Mouse (Mus musculus) midbrain, embryonic 10.5 days (tissue): ENCODE results near the gene Gm5157. TPM values are rescaled to one million over a fixed set of nuclear protein-coding genes. Genes with fewer than 3 reads are reported as not detected.
"Not testable (repeated sequence)": the region's sequence is repeated elsewhere in the genome, so short reads cannot be mapped to it uniquely, and the experiment has no call there.

Source experiments
- DNase-seq: peaks from one replicate; pipeline ENCODE4 v3.0.0-alpha.2; 2017; ENCODE audit warnings: low spot score
- H3K27ac ChIP-seq: fragments of 300-500 bp; sonication (generic); replicated peaks from 2 replicates; pipeline ENCODE4 v1.5.1; 2016; ENCODE audit warnings: mild to moderate bottlenecking
- H3K27me3 ChIP-seq: fragments of 300-500 bp; sonication (generic); 2 replicates; pipeline ENCODE4 v1.6.1; 2016; ENCODE audit warnings: low read depth, mild to moderate bottlenecking; ENCODE audit not compliant: poor library complexity, severe bottlenecking
- H3K36me3 ChIP-seq: fragments of 300-500 bp; sonication (generic); 2 replicates; pipeline ENCODE4 v1.6.1; 2016; ENCODE audit warnings: mild to moderate bottlenecking, moderate library complexity
- H3K4me1 ChIP-seq: fragments of 300-500 bp; sonication (generic); 2 replicates; pipeline ENCODE4 v1.6.1; 2016
- H3K4me3 ChIP-seq: fragments of 300-500 bp; sonication (generic); 2 replicates; pipeline ENCODE4 v1.5.1; 2016; ENCODE audit warnings: mild to moderate bottlenecking, moderate library complexity
- H3K9me3 ChIP-seq: fragments of 300-500 bp; sonication (generic); replicated peaks from 2 replicates; pipeline ENCODE4 v1.6.1; 2016; ENCODE audit warnings: mild to moderate bottlenecking
- WGBS: fragments of 180-500 bp; shearing (Covaris S2); methylation state at CpG from one replicate; pipeline ENCODE4 v1.1.7; 2016; 5-methylcytosine and 5-hydroxymethylcytosine counted together
- polyA plus RNA-seq: library from polyadenylated mRNA; unstranded; fragments of >200 nt; fragmentation: Nextera tagmentation; extraction: Ambion mirVana; gene quantifications from 2 replicates; pipeline ENCODE4 v1.2.1, GENCODE M21; 2016

Gm5157 gene
- not detected in 2 replicates for polyA plus RNA-seq

GRCm38 (mm10) chr7:21190323-21190722 is at the start of gene Gm5157:
Gene Gm5157, minus strand, starts transcription at chr7:21190423.
- 33% methylated on average over 1 of the region's 2 CpGs for WGBS
- not testable (repeated sequence) for H3K4me1 ChIP-seq, H3K27ac ChIP-seq, H3K27me3 ChIP-seq, H3K9me3 ChIP-seq, DNase-seq, H3K4me3 ChIP-seq, H3K36me3 ChIP-seq

GRCm38 (mm10) chr7:21161885-21162284 is 28.3 kb downstream of the Gm5157 start, which contains the start of gene Vmn1r123:
Gene Vmn1r123, plus strand, starts transcription at chr7:21162185.
- 36% methylated on average over 1 of the region's 3 CpGs for WGBS
- not testable (repeated sequence) for H3K9me3 ChIP-seq, H3K4me1 ChIP-seq, DNase-seq, H3K36me3 ChIP-seq, H3K4me3 ChIP-seq, H3K27ac ChIP-seq, H3K27me3 ChIP-seq

Other genes with a start within 250 kb of the Gm5157 start
- not detected in 2 replicates for gene Vmn1r119, start 178.0 kb downstream of the Gm5157 start, polyA plus RNA-seq
- not detected in 2 replicates for gene Vmn1r120, start 136.6 kb downstream of the Gm5157 start, polyA plus RNA-seq
- not detected in 2 replicates for gene Vmn1r121, start 91.9 kb downstream of the Gm5157 start, polyA plus RNA-seq
- not detected in 2 replicates for gene Vmn1r122, start 56.3 kb downstream of the Gm5157 start, polyA plus RNA-seq
- not detected in 2 replicates for gene Vmn1r123, start 28.2 kb downstream of the Gm5157 start, polyA plus RNA-seq
- gene Vmn1r124, start 70.2 kb upstream of the Gm5157 start, polyA plus RNA-seq = not detected in 2 replicates
- not detected in 2 replicates for gene Vmn1r125, start 81.8 kb upstream of the Gm5157 start, polyA plus RNA-seq
- gene Vmn1r126, start 111.0 kb upstream of the Gm5157 start, polyA plus RNA-seq = not detected in 2 replicates
- not detected in 2 replicates for gene Vmn1r127, start 129.4 kb upstream of the Gm5157 start, polyA plus RNA-seq
- gene Vmn1r128, start 158.9 kb upstream of the Gm5157 start, polyA plus RNA-seq = not detected in 2 replicates
- not detected in 2 replicates for gene Vmn1r129, start 170.9 kb upstream of the Gm5157 start, polyA plus RNA-seq
- not detected in 2 replicates for gene Gm6882, start 242.3 kb upstream of the Gm5157 start, polyA plus RNA-seq